Mouse (Mus musculus): ENCODE measurements at regions not wholly inside any gene's neighbourhood (a gene's known extent, or its start where the extent isn't known, plus 50 kb on each side); places are given as distances from the start of the nearest gene placed in this dataset.

DNA sequence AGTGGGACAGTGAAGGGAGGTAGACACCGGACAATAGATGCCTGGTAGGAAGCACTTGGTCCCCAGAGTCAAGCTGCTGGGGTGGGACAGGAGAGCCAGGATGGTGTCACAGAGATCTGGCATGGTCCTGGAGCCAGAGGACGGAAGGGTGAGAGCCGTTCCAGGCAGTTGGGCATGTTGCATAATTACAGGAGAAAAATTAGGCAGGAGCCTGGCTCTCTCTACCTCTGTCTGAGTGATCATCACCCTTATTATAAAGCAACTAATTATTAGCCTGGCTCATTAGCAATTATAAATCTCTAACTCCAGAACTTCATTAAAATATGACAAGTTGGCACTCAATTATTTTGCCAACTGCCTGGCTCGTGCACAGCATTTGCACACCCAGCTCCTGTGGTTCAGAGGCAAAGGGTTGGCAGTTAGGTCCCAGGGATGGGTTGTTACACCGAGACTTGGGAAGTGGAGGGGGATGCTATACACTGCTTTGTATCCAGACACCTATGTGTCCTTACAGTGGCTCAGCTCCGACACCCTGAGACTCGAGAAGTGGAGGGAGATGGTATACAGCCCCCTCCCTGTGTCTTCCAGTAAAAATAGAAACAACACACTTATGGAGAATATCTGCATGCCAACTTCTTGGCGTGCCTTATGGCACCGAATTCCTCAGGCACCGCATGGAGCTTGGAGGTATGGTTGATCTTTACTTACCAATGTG, 203.7 kb upstream of the Sdk2 start:
- no peak for DNase-seq (ENCODE audit: low spot score in 2 of 2)

DNA sequence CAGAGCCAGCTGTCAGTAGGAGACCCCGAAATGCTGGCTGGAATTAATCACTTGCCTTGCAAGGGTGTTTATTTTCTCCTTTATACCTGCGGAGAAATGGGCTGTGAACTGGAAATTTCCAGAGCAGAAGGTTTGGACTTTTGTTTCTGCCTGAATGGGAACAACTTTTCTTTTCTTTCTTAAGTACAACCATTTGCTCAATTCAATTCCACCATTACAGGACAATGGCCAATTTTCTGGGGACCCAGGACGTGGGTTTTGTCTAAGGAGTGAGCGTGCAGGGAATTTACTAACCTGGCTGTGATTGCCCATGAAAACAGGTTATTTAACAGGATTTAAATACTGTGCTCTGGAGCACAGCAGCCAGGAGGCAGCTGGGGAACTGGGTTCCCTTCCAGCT, 195.1 kb upstream of the Sdk2 start:
- DNase-seq (ENCODE audit: low spot score in 2 of 2): no peak

GRCm38 (mm10) chr11:114258218-114258617, 191.4 kb upstream of the Sdk2 start:
- no peak for DNase-seq (ENCODE audit: low spot score in 2 of 2)

- DNase-seq (ENCODE audit: low spot score in 2 of 2): no peak
Observed at GRCm38 (mm10) chr11:114257756-114258155, 190.9 kb upstream of the Sdk2 start.

- no peak for DNase-seq (ENCODE audit: low spot score in 2 of 2)
Observed at GRCm38 (mm10) chr11:114257061-114257460, 190.2 kb upstream of the Sdk2 start.

- no peak for DNase-seq (ENCODE audit: low spot score in 2 of 2)
Observed at GRCm38 (mm10) chr11:114254344-114254743, 187.5 kb upstream of the Sdk2 start.

DNA sequence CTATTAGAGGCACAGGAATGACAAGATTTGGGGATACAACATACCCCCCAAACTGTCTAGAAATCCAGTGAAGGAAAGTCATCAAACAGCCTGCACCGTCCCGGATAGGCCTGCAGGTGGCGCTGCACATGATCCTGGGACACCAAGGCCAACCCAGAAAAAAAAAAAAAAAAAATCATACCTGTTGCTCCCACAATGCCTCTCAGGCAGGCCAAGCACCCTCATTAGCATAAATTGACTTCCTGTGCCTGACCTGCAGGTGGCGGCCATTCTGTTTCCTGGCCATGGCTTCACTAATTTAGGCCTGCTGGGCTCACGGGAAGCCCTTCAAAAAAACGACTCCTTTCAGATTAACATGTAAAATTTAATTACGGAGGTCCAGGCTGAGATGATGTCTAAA, 184.8 kb upstream of the Sdk2 start:
- DNase-seq (ENCODE audit: low spot score in 2 of 2): no peak

- no peak for DNase-seq (ENCODE audit: low spot score in 2 of 2)
Observed at GRCm38 (mm10) chr11:114249215-114249614, 182.4 kb upstream of the Sdk2 start.

GRCm38 (mm10) chr11:114248261-114248898, 181.5 kb upstream of the Sdk2 start:
- no peak for DNase-seq (ENCODE audit: low spot score in 2 of 2)

GRCm38 (mm10) chr11:114239311-114239803, 172.5 kb upstream of the Sdk2 start:
- no peak for DNase-seq (ENCODE audit: low spot score in 2 of 2)

- DNase-seq (ENCODE audit: low spot score in 2 of 2): no peak
Observed at GRCm38 (mm10) chr11:114238801-114239200, 172.0 kb upstream of the Sdk2 start.

DNA sequence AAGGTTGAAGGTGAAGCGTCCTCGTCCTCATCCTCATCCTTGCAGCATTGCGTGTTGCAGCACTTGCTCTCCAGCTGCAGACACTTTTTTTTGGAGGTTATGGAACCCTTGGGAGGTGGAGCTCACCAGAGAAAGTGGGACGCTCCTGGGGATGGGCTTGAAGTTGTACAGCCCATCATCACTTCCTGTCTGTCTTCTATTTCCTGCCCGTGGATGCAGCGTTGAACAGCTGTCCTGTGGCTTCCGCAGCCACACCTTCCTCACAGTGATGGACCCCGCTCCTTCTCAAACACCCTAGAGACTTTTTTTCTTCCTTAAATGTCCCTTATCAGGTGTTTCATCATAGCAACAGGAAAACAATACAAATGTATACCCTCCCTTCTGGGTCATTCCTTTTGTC, 171.5 kb upstream of the Sdk2 start:
- DNase-seq (ENCODE audit: low spot score in 2 of 2): no peak

- DNase-seq (ENCODE audit: low spot score in 2 of 2): no peak
Observed at GRCm38 (mm10) chr11:114234542-114234910, 167.7 kb upstream of the Sdk2 start.

- DNase-seq (ENCODE audit: low spot score in 2 of 2): no peak
Observed at GRCm38 (mm10) chr11:114233636-114234541, 167.0 kb upstream of the Sdk2 start.

DNA sequence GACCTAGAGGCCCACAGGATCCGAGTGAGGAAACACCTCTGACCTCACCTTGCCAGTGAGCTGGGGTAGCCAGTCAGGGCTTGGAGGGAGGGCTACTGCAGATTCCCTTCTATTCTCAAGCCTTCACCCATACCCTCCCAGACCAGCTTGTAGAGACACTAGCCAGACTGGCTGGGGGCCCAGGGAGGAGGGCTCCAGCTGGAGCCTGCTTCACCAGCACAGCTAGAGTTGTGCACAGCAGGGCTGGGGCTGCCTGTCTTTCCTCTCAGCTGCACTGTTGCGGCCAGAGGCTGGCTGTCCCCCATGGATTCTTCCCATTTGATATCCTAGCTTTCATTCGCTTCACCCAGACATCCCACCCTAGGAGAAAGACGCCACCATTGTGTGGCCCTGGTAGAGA, 165.0 kb upstream of the Sdk2 start:
- DNase-seq (ENCODE audit: low spot score in 2 of 2): no peak

GRCm38 (mm10) chr11:114229763-114230162, 162.9 kb upstream of the Sdk2 start:
- DNase-seq (ENCODE audit: low spot score in 2 of 2): no peak

GRCm38 (mm10) chr11:114229196-114229595, 162.3 kb upstream of the Sdk2 start:
- no peak for DNase-seq (ENCODE audit: low spot score in 2 of 2)

DNA sequence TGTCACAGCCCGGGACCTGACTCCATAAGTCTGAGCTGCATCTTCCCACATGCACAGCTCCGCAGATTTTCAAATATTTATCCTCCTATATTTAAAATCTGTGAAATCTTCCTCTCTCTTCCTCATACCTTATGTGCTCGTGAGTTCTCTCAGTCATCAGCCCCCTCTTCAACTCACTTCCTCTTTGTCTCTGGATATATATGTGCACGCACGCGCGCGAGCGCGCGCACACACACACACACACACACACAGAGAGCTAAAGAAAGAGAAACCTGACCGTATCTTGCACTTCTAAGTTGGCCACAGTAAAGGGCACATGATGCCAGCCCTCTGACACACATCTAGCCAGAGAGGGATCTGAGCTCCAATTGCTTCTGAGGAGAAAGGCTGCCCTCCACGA, 159.7 kb upstream of the Sdk2 start:
- peak in 1 of 2 experiments; percentile 25 for DNase-seq (ENCODE audit: low spot score in 2 of 2)

DNA sequence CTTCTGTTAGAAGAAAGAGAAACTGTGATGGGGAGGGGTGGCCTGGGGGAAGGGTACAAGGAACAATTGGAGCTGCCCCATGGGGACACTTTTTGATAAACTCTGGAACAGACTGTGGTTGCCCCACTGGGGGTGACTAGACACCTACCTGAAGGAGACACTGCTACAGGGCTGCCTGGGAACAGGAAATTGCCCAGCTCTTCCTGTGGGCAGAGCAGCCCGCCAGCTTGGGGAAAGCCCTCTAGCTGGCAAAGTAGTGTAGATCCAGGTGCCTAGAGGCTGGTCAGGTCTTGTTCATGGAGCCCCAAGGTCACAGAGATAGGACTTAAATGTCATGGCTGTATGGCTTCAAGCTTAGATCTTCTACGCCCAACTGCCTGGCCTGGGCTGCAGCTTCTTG, 157.9 kb upstream of the Sdk2 start:
- no peak for DNase-seq (ENCODE audit: low spot score in 2 of 2)

DNA sequence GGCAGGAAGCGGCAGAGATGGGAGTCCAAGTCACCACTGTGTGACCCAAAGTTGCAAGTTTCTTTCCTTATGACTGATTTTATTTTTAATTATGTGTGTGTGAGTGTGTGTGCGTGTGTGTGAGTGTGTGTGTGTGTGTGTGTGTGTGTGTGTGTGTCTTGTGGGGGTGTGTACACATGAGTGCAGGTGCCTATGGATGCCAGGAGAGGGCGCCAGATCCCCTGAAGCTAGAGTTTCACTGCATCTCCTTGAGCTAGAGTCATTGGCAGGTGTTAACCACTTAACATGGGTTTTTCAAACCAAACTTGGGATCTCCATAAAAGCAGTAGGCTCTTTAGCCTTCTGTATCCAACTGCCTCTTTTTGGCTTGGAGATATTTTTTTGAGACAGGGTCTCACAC, 156.2 kb upstream of the Sdk2 start:
- no peak for DNase-seq (ENCODE audit: low spot score in 2 of 2)

DNA sequence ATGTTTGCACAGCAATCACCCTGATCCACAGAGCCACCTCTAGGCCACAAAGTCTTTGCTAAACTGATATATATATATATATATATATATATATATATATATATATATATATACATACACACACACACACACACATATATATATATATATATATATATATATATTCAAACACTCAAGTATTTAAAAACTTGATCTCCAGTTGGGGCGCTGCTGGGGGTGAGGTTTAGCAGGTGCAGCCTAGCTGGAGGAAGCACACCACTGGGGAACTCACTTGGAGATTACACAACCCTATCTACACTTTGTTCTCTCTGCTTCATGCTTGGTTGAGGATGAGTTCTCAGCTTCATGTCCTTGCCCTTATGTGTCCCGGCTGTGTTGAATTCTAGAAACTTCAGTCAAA, 153.6 kb upstream of the Sdk2 start:
- DNase-seq (ENCODE audit: low spot score in 2 of 2): no peak

GRCm38 (mm10) chr11:114218732-114219506, 152.1 kb upstream of the Sdk2 start:
- no peak for DNase-seq (ENCODE audit: low spot score in 2 of 2)

Measured in spleen, postnatal 14 days (tissue).